Mouse (Mus musculus): ENCODE measurements around the gene Ssx2ip. TPM values are rescaled to one million over a fixed set of nuclear protein-coding genes. Genes with fewer than 3 reads are reported as not detected.
A peak's percentile ranks its signal among the peaks of the same experiment; 100 is the strongest.

Ssx2ip gene
- polyA plus RNA-seq (2014; fragmentation: Nextera tagmentation; extraction: Ambion mirVana) = 25.1 and 28.0 TPM in 2 replicates

- Histone ChIP-seq H3K27me3 (ENCODE audit: control insufficient read depth, insufficient read depth, low read length) (no peaks in the 10 kb centered on the region), H3K27ac (ENCODE audit: low read depth, low read length) (peak within 1 kb of the TSS; percentile 69), H3K4me3 (ENCODE audit: low read depth, low read length) (peak within 1 kb of the TSS; percentile 92), H3K36me3 (ENCODE audit: control insufficient read depth, insufficient read depth, low read length) (no peaks in the 10 kb centered on the region), H3K4me1 (replicated peaks; ENCODE audit: control insufficient read depth, insufficient read depth, low read length) (peaks cover 5% of the 10 kb centered on the region), H3K4me2 (replicated peaks; ENCODE audit: low read depth, low read length) (peak within 1 kb of the TSS; percentile 69), H3K9me3 (ENCODE audit: control insufficient read depth, low read length) (peaks cover 2% of the 10 kb centered on the region; the same call in 1 of the 2 replicates), H3K9ac (ENCODE audit: low read depth, low read length) (peak within 1 kb of the TSS; percentile 90)
- peak; percentile 99 for ATAC-seq (ENCODE audit: low FRiP score)
- WGBS = under 1% methylated on average over 83 of the region's 100 CpGs
- DNase-seq (ENCODE audit: low spot score) = peak; percentile 99
Observed at GRCm38 (mm10) chr3:146404311-146405201, at the start of gene Ssx2ip. Gene Ssx2ip, plus strand, starts transcription at chr3:146404642.

GRCm38 (mm10) chr3:146355146-146355545, 49.3 kb upstream of the Ssx2ip start:
- Histone ChIP-seq H3K36me3 (ENCODE audit: control insufficient read depth, insufficient read depth, low read length) (no peaks in the 10 kb centered on the region), H3K4me3 (ENCODE audit: low read depth, low read length) (no peak overlapping the region), H3K27ac (ENCODE audit: low read depth, low read length) (no peak overlapping the region), H3K4me2 (replicated peaks; ENCODE audit: low read depth, low read length) (no peak overlapping the region), H3K9me3 (ENCODE audit: control insufficient read depth, low read length) (no peaks in the 10 kb centered on the region), H3K27me3 (ENCODE audit: control insufficient read depth, insufficient read depth, low read length) (no peaks in the 10 kb centered on the region), H3K4me1 (replicated peaks; ENCODE audit: control insufficient read depth, insufficient read depth, low read length) (no peaks in the 10 kb centered on the region), H3K9ac (ENCODE audit: low read depth, low read length) (no peak overlapping the region)
- no peak for ATAC-seq (ENCODE audit: low FRiP score)
- DNase-seq (ENCODE audit: low spot score) = no peak
- 76% methylated on average over 3 of the region's 3 CpGs for WGBS

DNA sequence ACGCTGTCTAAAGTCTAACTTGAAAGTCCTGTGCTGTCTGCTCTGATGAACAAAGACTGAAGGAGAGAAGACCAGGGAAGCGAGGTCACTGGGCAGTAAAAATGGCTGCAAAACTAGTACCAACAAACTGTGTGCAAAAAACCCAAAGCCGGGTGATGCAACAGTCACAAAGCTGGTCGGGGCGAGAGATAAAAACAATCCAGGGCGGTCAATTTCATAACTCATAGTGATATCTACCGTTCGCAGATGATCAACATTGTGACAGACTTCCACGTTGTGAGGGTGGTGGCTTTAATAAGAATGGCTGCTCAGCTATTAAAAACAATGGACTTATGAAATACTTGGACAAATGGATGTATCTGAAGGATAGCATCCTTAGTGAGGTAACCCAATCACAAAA, 39.0 kb upstream of the Ssx2ip start:
- Histone ChIP-seq H3K4me1 (replicated peaks; ENCODE audit: control insufficient read depth, insufficient read depth, low read length) (no peaks in the 10 kb centered on the region), H3K4me2 (replicated peaks; ENCODE audit: low read depth, low read length) (no peak overlapping the region), H3K4me3 (ENCODE audit: low read depth, low read length) (no peak overlapping the region), H3K27me3 (ENCODE audit: control insufficient read depth, insufficient read depth, low read length) (peaks cover 7% of the 10 kb centered on the region; the same call in 1 of the 2 replicates), H3K36me3 (ENCODE audit: control insufficient read depth, insufficient read depth, low read length) (no peaks in the 10 kb centered on the region), H3K9me3 (ENCODE audit: control insufficient read depth, low read length) (no peaks in the 10 kb centered on the region), H3K9ac (ENCODE audit: low read depth, low read length) (no peak overlapping the region), H3K27ac (ENCODE audit: low read depth, low read length) (no peak overlapping the region)
- ATAC-seq (ENCODE audit: low FRiP score) = no peak
- DNase-seq (ENCODE audit: low spot score) = no peak
- WGBS = 89% methylated on average over 9 of the region's 9 CpGs

GRCm38 (mm10) chr3:146367058-146367457, 37.4 kb upstream of the Ssx2ip start:
- Histone ChIP-seq H3K4me2 (replicated peaks; ENCODE audit: low read depth, low read length) (no peak overlapping the region), H3K4me1 (replicated peaks; ENCODE audit: control insufficient read depth, insufficient read depth, low read length) (no peaks in the 10 kb centered on the region), H3K9ac (ENCODE audit: low read depth, low read length) (no peak overlapping the region), H3K27ac (ENCODE audit: low read depth, low read length) (no peak overlapping the region), H3K9me3 (ENCODE audit: control insufficient read depth, low read length) (no peaks in the 10 kb centered on the region), H3K36me3 (ENCODE audit: control insufficient read depth, insufficient read depth, low read length) (no peaks in the 10 kb centered on the region), H3K4me3 (ENCODE audit: low read depth, low read length) (no peak overlapping the region), H3K27me3 (ENCODE audit: control insufficient read depth, insufficient read depth, low read length) (peaks cover 16% of the 10 kb centered on the region)
- ATAC-seq (ENCODE audit: low FRiP score) (no peak), DNase-seq (ENCODE audit: low spot score) (no peak)
- WGBS = 96% methylated on average over 2 of the region's 2 CpGs

- Histone ChIP-seq H3K9me3 (ENCODE audit: control insufficient read depth, low read length) (no peaks in the 10 kb centered on the region), H3K36me3 (ENCODE audit: control insufficient read depth, insufficient read depth, low read length) (no peaks in the 10 kb centered on the region), H3K4me2 (replicated peaks; ENCODE audit: low read depth, low read length) (no peak overlapping the region), H3K9ac (ENCODE audit: low read depth, low read length) (no peak overlapping the region), H3K27ac (ENCODE audit: low read depth, low read length) (no peak overlapping the region), H3K27me3 (ENCODE audit: control insufficient read depth, insufficient read depth, low read length) (peaks cover 35% of the 10 kb centered on the region), H3K4me1 (replicated peaks; ENCODE audit: control insufficient read depth, insufficient read depth, low read length) (0 out of 2 replicates have a peak, but pooled peaks cover 2% of the 10 kb centered on the region), H3K4me3 (ENCODE audit: low read depth, low read length) (no peak overlapping the region)
- DNase-seq (ENCODE audit: low spot score) (no peak), ATAC-seq (ENCODE audit: low FRiP score) (no peak)
- 90% methylated on average over 7 of the region's 7 CpGs for WGBS
Observed at GRCm38 (mm10) chr3:146370553-146371095, 33.8 kb upstream of the Ssx2ip start.

- H3K9me3 ChIP-seq (ENCODE audit: control insufficient read depth, low read length) = no peaks in the 10 kb centered on the region
- 0 out of 2 replicates have a peak, but pooled peaks cover 2% of the 10 kb centered on the region for H3K4me1 ChIP-seq (replicated peaks; ENCODE audit: control insufficient read depth, insufficient read depth, low read length)
- no peaks in the 10 kb centered on the region for H3K36me3 ChIP-seq (ENCODE audit: control insufficient read depth, insufficient read depth, low read length)
- no peak for DNase-seq (ENCODE audit: low spot score)
- ATAC-seq (ENCODE audit: low FRiP score) = no peak
- H3K27me3 ChIP-seq (ENCODE audit: control insufficient read depth, insufficient read depth, low read length) = peaks cover 35% of the 10 kb centered on the region
- H3K9ac ChIP-seq (ENCODE audit: low read depth, low read length) = no peak overlapping the region
- H3K27ac ChIP-seq (ENCODE audit: low read depth, low read length) = no peak overlapping the region
- 74% methylated on average over 5 of the region's 5 CpGs for WGBS
- H3K4me2 ChIP-seq (replicated peaks; ENCODE audit: low read depth, low read length) = no peak overlapping the region
- H3K4me3 ChIP-seq (ENCODE audit: low read depth, low read length) = no peak overlapping the region
Observed at GRCm38 (mm10) chr3:146371201-146371600, 33.2 kb upstream of the Ssx2ip start.

- ATAC-seq (ENCODE audit: low FRiP score) = no peak
- no peak overlapping the region for H3K27ac ChIP-seq (ENCODE audit: low read depth, low read length)
- 83% methylated on average over 3 of the region's 3 CpGs for WGBS
- 0 out of 2 replicates have a peak, but pooled peaks cover 2% of the 10 kb centered on the region for H3K4me1 ChIP-seq (replicated peaks; ENCODE audit: control insufficient read depth, insufficient read depth, low read length)
- peaks cover 46% of the 10 kb centered on the region for H3K27me3 ChIP-seq (ENCODE audit: control insufficient read depth, insufficient read depth, low read length)
- H3K9me3 ChIP-seq (ENCODE audit: control insufficient read depth, low read length) = no peaks in the 10 kb centered on the region
- no peaks in the 10 kb centered on the region for H3K36me3 ChIP-seq (ENCODE audit: control insufficient read depth, insufficient read depth, low read length)
- no peak overlapping the region for H3K9ac ChIP-seq (ENCODE audit: low read depth, low read length)
- DNase-seq (ENCODE audit: low spot score) = no peak
- H3K4me2 ChIP-seq (replicated peaks; ENCODE audit: low read depth, low read length) = no peak overlapping the region
- H3K4me3 ChIP-seq (ENCODE audit: low read depth, low read length) = no peak overlapping the region
Observed at GRCm38 (mm10) chr3:146374596-146375175, 29.8 kb upstream of the Ssx2ip start.

GRCm38 (mm10) chr3:146375224-146375657, 29.2 kb upstream of the Ssx2ip start:
- Histone ChIP-seq H3K27ac (ENCODE audit: low read depth, low read length) (no peak overlapping the region), H3K4me1 (replicated peaks; ENCODE audit: control insufficient read depth, insufficient read depth, low read length) (peaks cover 3% of the 10 kb centered on the region; the same call in 1 of the 2 replicates), H3K27me3 (ENCODE audit: control insufficient read depth, insufficient read depth, low read length) (peaks cover 43% of the 10 kb centered on the region), H3K9me3 (ENCODE audit: control insufficient read depth, low read length) (no peaks in the 10 kb centered on the region), H3K4me3 (ENCODE audit: low read depth, low read length) (no peak overlapping the region), H3K36me3 (ENCODE audit: control insufficient read depth, insufficient read depth, low read length) (no peaks in the 10 kb centered on the region), H3K4me2 (replicated peaks; ENCODE audit: low read depth, low read length) (no peak overlapping the region), H3K9ac (ENCODE audit: low read depth, low read length) (no peak overlapping the region)
- WGBS = 21% methylated on average over 4 of the region's 4 CpGs
- ATAC-seq (ENCODE audit: low FRiP score) (no peak), DNase-seq (ENCODE audit: low spot score) (peak; percentile 33)

All from hindbrain, embryonic 11.5 days (tissue).